Mouse (Mus musculus) naive thymus-derived CD4-positive, alpha-beta T cell, adult 2 months (primary cell): ENCODE results near the gene Tifa.

Source experiments
- DNase-seq: peaks from one replicate; pipeline ENCODE4 v3.0.0-alpha.2; 2011; ENCODE audit warnings: low read depth

Gene Tifa

DNA sequence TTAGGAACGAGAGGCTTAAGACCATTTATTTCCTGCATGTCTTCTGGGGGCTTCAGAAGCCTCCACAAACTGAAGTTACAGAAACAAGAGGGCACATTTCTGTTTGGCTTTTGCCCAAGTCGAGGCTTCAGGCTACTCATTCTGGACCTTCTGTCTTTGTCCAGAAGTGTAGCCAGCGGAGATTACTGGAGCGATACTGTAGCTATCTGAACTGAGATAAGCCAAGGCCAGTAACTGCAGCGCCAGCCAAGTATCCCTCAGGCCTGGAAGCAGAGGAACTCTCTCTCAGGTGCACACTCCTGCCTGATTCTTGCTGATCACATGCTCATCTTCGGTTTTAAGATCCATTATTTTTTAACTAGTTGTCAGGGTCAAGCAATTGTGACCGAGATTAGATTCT, 1.6 kb upstream of the Tifa start:
- DNase-seq, result no peak

- no peak for DNase-seq
Measured at GRCm38 (mm10) chr3:127788919-127789318, 686 bp upstream of the Tifa start.

- DNase-seq, result peak; percentile 37
Measured at GRCm38 (mm10) chr3:127790234-127791055, 840 bp downstream of the Tifa start.

GRCm38 (mm10) chr3:127791056-127791483, 1.5 kb downstream of the Tifa start:
- peak; percentile 15 for DNase-seq

- no peak for DNase-seq
Measured at GRCm38 (mm10) chr3:127791595-127792561, 2.3 kb downstream of the Tifa start.

DNA sequence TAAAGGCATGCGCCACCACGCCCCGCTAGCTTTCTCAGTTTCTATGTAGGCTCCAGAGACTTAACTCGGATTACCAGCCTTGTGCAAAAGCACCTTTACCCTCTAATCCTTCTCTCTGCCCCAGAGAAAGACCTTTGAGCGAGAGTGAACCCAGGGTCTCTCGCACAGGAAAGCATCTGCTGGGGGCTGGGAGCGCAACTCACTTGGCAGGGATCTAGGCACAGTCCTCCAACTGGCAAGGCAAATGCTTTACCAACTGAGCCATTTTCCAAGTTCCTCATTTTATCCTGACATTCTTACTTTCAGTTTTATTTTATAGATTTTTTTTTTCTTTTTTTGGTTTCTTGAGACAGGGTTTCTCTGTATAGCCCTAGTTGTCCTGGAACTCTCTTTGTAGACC, 3.4 kb downstream of the Tifa start:
- DNase-seq, result no peak

GRCm38 (mm10) chr3:127795762-127796161, 6.2 kb downstream of the Tifa start:
- no peak for DNase-seq

- DNase-seq, result no peak
Measured at GRCm38 (mm10) chr3:127796271-127796670, 6.7 kb downstream of the Tifa start.

- no peak for DNase-seq
Measured at GRCm38 (mm10) chr3:127801162-127801561, 11.6 kb downstream of the Tifa start.

- DNase-seq, result no peak
Measured at GRCm38 (mm10) chr3:127802814-127803213, 13.2 kb downstream of the Tifa start.

- DNase-seq, result no peak
Measured at GRCm38 (mm10) chr3:127804439-127804838, 14.8 kb downstream of the Tifa start.

DNA sequence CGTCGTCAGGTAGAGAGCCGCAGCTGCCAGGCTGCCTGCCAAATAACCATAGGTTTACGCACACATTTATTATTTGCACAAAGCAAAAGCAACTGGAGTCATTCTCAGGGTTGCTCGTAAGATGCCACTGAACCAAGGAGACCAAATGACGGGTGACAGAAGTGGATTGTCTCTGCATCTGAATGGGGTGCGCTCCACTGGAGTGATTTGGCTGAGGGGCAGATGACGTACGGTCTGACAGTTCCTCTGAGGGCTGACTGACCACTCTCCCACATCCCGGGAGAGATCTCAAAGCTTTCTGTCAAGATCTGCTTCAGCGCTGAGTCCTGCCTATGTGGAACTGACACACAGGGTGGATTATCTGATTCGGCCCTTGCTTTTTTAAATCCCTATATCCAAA, 15.5 kb downstream of the Tifa start:
- DNase-seq, result no peak

GRCm38 (mm10) chr3:127805991-127806390, 16.4 kb downstream of the Tifa start:
- DNase-seq, result no peak

- no peak for DNase-seq
Measured at GRCm38 (mm10) chr3:127807846-127808245, 18.2 kb downstream of the Tifa start.

DNA sequence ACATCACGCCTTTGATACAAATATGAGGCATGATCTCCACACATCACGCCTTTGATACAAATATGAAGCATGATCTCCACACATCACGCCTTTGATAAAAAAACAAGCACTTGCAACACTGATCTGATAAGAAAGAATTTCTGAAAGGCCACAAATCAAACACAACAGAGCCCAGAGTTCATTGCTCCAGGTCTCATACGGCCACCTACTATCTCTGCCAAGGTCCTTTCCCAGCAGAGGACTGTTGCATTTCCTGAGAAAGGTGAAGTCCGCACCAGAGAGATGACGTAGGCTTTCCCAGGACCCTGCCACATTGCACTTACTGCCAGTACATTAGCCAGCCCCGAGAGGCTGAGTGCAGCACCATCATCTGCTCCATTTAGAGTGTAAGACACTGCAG, 19.5 kb downstream of the Tifa start:
- DNase-seq, result no peak

GRCm38 (mm10) chr3:127817120-127817683, 27.6 kb downstream of the Tifa start:
- no peak for DNase-seq

DNA sequence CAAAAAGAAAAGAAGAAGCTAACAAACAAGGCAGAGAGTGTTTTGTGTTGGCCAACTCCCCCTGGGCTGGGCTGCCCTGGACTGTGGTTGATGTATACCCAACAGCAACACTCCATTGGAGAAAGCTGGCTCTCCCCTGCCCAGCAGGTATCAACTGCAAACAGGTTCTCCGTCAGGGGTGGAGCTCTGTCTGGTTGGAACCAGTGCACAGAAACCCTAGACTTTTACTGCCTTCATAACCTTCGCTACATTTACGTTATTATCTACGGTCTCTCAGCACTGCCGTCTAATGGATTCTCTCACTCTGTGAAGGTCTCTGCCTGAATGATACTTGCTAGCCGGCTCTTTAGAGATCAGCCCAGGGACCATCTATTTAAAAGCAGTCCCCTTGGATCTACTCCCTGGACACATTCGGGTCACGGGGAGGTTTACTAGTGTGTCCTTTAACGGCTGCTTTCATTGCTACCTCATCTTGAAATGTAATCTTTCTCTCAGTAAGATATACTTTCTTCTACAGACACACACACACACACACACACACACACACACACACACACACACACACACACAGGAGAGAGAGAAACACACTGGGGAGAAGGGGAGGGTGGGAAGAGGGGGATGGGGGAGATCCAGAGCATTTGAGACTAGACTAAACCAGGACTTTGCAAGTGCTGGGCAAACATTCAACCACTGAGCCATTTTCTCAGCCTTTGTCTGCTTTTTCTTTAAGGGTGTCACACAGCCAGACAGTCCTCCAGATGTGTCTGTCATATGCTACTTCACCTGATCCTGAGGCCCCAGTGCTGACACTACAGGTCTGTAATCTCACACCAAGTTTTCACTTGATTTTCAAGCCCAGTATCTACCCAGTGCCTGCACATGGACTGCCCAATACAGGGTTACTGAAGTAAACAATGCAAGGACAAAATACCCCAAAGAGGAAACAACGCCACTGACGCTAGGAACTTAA, 29.4 kb downstream of the Tifa start:
- no peak for DNase-seq

DNA sequence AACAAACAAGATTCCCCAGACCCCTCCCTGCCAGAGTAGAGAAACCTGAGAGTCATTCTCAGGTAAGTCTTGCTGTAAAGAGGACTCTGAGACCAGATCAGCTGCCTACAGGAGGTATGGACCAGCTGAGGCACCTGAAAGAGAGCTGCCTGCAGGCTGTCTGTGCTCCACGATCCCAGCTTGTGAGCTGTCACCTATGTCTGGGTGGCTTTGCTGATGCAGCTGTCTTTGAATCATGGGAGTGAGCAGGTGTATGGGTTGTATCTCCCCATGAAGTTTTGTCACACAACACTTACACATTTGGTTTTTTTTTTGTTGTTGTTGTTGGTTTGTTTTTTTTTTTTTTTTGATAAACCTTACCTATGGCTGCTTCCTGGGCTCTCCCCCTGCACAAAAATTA, 30.8 kb downstream of the Tifa start:
- DNase-seq, result no peak

GRCm38 (mm10) chr3:127821209-127821608, 31.6 kb downstream of the Tifa start:
- DNase-seq, result no peak

GRCm38 (mm10) chr3:127823886-127824863, 34.6 kb downstream of the Tifa start:
- DNase-seq, result peak; percentile 63
